Mouse (Mus musculus): ENCODE measurements around the gene Ccdc121.
A peak's percentile ranks its signal among the peaks of the same experiment; 100 is the strongest.

The Ccdc121 gene

GRCm38 (mm10) chr1:181511307-181511706 is at the start of gene Ccdc121:
TSS of gene Ccdc121 (minus strand) at chr1:181511451.
- DNase-seq (ENCODE audit: low read depth, low spot score) = no peak

- no peak for DNase-seq (ENCODE audit: low read depth, low spot score)
Observed at GRCm38 (mm10) chr1:181560325-181560724, 49.1 kb upstream of the Ccdc121 start.

- DNase-seq (ENCODE audit: low read depth, low spot score) = no peak
Observed at GRCm38 (mm10) chr1:181559655-181560054, 48.4 kb upstream of the Ccdc121 start.

DNA sequence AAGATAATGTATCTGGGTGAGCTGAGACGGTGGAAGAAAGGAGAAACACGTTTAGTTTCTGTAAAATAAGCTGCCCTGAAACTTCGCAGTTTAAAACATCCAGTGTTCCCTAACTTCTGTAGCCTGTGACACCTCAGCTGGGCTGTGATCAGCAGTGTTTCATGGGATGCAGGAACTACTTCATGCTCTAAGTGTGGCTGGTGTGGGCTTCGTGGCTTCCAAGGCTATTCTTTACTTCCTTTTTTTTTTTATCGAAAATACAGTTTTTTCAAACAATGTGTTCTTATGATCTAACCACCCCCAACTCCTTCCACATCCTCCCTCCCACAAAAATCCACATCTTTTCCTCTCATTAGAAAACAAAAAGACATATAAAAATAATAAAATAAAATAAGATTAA is 44.2 kb upstream of the Ccdc121 start:
- DNase-seq (ENCODE audit: low read depth, low spot score) = no peak

DNA sequence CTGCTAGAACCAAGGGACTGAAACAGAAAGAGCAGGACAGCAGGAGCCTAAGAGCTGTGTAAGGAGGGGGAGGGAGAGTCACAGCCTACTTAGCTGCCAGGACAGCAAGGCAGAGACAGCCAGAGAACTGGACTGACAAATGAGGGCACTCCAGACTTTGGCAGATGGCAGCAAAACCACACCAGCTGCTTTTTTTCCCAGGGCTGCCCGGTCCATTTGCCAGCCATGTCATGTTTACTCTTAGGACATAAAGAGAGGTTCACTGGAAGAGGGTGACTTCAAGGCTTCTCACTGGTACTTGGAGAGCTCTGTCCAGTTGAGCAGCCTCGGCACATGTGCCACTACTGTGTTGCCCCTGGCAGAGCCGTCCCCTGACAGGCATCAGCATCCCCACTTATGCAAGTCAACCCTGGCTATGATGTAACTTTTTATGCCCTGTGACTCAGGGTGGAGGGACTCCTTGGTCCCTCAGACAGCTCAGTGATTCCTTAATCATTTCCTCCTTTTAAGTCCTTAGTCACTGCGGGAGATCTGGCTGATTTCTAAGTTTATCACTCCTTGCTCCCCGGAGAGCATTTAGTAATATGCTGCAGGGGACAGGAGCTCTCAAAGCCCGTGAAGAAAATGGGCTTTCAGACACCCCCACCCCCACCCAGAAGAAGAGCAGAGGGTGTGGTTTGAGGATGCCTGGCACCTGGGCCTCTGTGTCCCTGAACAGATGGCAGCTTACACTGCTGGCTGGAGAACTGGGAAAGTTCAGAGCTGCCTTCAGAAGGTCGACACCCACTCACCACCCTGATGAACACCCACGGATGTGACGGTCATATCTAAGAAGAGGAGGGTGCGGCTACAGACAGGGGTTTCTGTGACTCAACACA is 41.5 kb upstream of the Ccdc121 start:
- DNase-seq (ENCODE audit: low read depth, low spot score) = no peak

DNA sequence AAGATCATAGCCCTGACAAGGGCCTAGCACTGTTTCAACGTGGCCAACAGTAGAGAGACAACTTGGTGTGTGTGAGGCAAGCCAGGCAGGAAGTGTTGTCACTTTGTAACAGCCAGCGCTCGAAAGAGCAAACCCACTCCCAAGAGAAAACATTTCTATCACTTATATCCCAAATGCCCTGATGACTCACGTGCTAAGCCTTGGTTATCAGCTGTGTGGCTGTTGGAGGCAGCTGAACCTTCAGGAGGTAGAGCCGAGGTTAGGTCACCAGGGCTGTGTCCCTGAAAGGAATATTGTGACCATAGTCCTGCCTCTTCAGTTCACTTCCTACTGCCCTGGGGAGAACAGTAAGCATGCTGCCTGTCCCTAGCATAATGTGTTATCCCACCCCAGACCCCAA is 39.6 kb upstream of the Ccdc121 start:
- DNase-seq (ENCODE audit: low read depth, low spot score) = no peak

DNA sequence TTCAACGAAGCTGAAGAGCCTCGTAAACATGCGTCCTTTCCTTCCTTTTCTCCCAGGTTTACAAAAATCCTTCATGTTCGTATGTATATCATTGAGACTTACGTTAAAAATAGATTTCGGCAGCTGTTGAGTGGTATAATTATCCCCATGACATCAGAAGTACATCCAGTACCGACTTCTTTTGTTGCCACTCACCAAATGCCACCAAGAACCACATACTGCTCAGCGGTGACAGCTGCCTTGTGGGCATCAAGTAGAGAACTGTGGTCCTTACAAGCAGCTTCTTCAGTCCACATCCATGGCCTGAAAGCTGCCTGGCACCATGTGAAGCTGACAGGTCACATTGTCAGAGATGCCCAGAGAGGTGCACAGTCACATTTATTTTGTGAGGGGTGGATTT is 38.7 kb upstream of the Ccdc121 start:
- DNase-seq (ENCODE audit: low read depth, low spot score) = peak; percentile 69

DNA sequence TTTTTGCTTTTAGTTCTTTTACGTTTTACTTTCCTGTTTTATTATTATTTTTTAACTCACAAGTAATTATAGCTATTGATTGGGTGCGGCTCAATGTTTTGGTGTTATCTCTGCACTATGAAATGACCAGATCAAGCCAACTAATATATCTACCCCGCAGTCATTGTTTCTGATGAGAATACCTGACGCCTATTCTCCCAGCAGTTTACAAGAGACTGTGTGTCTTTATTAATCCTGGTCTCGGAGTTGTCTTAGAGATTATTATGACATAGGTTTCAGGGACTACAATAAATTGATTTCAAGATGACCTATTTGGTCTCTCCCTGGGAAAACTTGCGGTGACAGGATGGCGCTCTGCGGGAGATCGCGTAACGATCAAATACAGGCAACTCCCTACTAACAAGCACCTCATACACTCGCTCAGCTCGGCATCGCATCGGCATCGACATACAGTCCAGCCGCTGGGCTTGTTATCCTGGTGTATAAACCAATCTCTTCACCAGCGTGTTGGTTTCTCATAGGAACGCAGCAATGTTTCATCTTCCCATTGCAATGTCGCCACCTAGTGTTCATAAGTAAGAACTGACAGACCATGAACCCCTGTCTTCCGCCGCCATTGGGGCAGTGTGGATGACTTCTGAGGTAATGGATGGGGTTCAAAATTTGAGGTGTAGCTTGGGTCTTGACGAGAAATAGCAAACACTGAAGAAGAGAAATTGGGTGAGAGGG is 34.0 kb upstream of the Ccdc121 start:
- DNase-seq (ENCODE audit: low read depth, low spot score) = no peak

DNA sequence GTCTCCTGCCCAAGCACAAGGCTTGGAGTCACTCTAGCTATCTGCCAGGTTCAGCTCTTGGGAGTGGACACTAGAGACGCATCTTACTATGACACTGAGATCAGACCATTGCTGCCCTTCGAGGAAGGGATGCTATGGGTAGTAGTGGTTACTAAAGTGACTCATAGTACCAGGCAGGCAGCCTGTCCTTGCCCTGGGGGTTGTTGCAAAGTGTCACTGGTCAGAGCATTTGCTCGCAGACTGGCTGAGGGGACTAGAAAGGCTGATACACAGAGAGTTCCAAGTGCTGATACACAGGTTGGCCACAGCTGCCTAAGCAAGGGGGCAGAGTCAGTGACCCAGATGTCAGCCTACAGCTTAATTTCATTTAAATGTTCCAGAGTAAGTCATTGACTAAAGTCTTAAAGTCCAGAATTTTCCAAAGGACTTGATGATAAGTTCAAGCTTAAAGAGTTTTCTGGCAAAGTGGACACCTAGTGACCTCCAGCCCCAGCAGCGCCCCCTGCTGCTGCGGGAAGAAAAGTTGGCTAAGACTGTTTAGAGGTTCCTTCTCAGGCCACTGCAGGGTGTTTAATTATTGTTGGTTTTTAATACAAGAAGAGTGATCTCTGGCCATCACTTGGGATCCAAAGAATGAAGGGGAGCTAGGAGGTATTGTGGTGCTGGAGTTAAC is 32.6 kb upstream of the Ccdc121 start:
- no peak for DNase-seq (ENCODE audit: low read depth, low spot score)

- DNase-seq (ENCODE audit: low read depth, low spot score) = no peak
Observed at GRCm38 (mm10) chr1:181539846-181540769, 28.9 kb upstream of the Ccdc121 start.

GRCm38 (mm10) chr1:181537627-181538525 is 26.6 kb upstream of the Ccdc121 start:
- DNase-seq (ENCODE audit: low read depth, low spot score) = no peak

DNA sequence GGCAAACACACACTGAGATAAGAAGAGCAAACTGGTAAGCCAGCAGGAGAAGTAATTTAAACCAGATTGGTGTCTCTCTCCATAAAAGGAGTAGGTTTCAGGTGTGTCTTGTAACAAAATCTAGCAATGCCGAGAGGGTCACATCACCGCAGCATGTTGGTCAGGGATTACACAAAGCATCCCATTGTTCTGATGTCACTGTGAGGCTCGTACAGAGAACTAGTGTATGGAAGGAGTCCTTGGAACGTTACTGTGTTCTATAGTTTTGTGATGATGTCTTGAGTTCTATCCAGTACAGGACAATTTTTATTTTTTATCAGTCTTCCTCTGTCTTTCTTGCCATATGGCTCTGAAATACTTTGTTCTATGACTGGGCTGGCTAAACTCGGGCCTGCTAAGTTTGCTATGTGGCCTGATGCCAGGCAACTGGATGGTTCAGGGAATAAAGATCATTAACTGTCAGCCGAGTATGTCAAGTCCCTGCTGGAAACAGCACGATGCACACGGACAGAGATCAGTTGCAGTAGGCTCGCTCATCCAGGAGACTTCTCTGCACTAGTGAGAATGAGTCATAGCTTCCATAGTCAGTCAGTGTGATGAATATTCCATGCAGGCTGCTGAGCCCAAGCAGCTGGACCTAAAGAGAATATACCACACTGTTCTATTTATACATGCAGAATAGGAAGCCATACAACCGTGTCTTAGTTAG is 24.1 kb upstream of the Ccdc121 start:
- peak; percentile 81 for DNase-seq (ENCODE audit: low read depth, low spot score)

- DNase-seq (ENCODE audit: low read depth, low spot score) = no peak
Observed at GRCm38 (mm10) chr1:181529368-181529767, 18.1 kb upstream of the Ccdc121 start.

DNA sequence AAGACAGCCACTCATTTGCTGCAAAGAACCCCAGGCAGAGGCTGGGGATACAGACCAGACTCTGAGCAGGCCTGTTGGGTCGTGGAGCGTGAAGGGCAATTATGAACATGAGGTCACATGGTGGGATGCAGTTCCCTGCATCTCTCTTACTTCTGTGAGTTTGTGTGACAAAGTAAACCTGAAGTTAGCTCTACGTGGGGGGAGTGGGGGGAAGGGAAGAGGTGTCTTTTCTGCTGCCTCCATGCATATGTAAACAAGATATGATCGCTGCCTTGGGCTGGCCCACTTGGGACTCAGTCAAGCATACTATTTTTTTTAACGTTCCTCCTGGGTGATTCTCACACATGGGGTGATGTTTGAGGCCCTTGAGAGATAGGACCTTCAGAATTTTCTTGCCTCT is 14.7 kb upstream of the Ccdc121 start:
- no peak for DNase-seq (ENCODE audit: low read depth, low spot score)

GRCm38 (mm10) chr1:181523831-181524230 is 12.6 kb upstream of the Ccdc121 start:
- DNase-seq (ENCODE audit: low read depth, low spot score) = no peak

DNA sequence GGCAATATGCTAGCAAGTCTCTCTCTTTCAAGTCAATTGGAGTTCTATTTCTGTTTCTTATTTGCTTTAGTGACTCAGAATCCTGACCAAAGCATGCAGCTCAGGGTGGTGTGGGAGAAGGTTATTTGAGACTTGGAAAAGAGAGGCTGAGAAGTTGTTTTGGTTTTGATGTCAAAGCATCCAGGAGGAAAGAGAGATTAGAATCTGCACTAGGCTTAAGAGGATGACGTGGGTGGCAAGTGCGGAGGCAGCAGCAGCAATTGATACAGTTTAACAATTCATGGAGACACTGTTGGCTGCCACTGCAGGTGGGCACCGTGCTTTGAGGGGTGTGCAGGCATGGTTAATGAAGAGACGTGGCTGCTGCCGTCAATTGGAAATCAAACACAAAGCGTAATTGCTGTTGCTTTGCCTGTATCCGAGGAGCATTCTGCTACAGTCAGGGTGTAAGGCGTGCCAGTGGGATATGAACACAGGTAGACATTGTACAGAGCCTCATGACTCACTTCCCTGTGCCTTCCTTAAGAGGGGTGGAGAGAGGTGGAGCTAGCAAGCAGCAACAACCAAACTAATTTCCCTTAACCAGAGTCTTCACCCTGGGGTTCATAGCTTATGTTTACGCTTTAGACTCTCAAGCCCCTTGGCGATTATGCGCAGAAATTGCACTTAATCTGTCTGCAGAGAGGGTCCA is 10.3 kb upstream of the Ccdc121 start:
- peak; percentile 49 for DNase-seq (ENCODE audit: low read depth, low spot score)

DNA sequence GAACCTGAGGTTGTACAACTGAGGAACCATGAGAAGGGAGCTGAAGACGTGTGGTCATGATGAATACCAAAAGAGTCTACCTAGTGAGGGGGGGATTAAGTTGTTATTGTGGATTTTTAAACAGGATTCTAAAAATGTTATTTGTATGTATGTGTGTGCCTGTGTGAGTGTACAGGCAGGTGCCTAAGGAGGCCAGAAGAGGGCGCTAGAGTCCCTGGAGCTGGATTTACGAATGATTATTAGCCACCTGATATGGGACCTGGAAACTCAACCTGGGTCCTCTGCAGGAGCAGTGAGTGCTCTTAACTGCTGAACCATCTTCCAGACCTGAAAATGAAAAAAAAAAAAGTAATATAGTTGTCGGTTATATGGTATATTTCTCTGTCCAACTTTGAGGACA is 7.9 kb upstream of the Ccdc121 start:
- DNase-seq (ENCODE audit: low read depth, low spot score) = no peak

DNA sequence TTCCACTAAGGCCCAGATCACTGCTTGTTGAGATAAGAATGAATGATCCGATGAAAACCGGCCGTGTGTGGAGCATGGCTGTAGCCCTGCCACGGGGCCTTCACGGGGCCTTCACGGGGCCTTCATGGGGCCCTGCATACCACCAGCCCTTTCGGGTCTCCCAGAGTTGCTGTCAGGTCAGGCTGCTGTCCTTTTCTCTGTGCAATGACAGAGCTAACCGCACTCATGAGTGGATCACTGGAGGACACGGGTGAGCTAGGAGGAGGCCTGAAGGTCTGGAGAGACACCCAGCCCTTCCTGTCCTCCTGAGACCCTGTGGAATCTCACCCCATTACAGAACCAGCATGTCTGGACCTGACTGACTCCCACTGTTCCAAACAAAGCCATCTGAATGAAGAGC is 6.8 kb upstream of the Ccdc121 start:
- no peak for DNase-seq (ENCODE audit: low read depth, low spot score)
